Mouse (Mus musculus) thymus, postnatal 10 days (tissue): ENCODE data around the gene A1cf.

Experiments
- DNase-seq, 2 experiments: peaks; one replicate each; pipeline ENCODE4 v3.0.0; 2021; ENCODE audit warnings: low spot score in 2 of 2

Gene A1cf

GRCm38 (mm10) chr19:31953799-31954198 lies 85.2 kb downstream of the A1cf start:
- no peak for DNase-seq

GRCm38 (mm10) chr19:31954267-31954666 lies 85.7 kb downstream of the A1cf start:
- DNase-seq: no peak

DNA sequence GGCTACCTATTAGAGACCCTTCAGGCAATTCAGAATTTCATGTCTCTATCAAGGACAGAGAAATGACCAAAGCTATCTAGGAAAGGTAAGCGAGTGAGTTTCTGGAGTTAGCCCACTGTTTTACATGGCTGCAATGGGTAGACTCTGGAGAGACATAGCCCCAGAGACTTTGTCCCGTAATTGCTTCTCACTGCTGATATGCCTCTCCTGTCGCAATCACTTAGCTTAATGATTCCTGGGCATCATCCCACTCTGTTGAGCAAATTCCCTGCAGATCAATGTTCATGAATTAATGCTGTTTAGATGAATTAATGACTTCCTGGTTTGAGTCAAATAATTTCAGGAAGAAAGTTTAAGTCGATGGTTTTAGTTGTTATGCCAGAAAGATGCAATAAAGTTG lies 86.1 kb downstream of the A1cf start:
- no peak for DNase-seq

GRCm38 (mm10) chr19:31956359-31956758 lies 87.8 kb downstream of the A1cf start:
- DNase-seq: no peak

DNA sequence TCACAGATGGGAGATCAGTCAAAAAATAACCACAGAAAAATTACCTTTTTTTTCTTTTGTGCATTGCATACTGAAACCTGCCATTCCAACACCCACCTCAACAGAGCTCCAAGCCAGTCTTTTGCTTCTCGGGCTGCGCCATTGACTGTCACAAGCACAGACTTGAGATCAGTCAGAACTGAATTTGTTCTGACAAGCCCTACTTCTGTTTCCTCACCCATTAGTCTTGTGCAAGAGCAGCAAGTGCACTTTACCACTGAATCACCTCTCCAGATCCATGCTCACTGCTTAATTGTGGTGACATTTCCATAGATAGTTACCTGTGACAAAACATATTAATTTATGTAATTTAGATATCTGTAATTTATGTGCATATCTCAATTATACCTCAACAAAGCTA lies 91.9 kb downstream of the A1cf start:
- no peak for DNase-seq

DNA sequence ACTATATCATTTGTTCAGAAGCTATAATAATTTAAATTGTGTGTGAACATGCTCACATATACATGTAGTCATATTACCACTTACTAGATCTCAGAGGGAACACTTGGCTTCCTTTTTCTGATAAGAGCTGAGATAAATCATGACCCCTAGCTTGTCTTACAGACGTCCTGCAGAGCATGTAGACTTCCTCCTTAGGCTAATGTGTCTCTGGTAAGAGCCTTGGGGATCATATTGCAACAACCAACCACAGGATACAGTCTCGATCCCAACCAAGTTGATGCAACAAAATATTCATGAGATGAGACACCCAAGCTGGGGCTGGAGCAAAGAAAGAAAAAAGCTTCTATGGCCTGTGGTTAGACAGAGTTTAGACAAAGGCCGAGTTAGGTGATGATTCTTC lies 94.6 kb downstream of the A1cf start:
- no peak for DNase-seq

- DNase-seq: no peak
Measured at GRCm38 (mm10) chr19:31967933-31968532, 99.5 kb downstream of the A1cf start.

DNA sequence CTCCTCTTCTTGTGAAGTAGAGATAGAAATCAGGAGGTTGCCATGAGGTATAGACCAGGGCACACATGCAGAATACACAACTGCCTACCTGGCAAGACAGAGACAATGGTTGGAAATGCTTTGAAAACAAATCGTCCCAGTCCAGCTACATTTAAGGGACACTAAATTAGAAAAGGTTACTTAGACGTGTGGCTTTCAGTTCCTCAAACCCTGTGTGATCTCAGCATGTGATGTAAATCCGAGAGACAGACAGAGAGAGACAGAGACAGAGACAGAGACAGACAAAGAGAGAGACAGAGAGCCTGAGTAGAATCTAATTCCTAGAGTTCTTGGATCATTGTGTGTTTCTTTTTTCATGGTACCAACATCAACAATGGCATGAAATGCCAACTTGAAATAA lies 102.8 kb downstream of the A1cf start:
- DNase-seq: no peak

- DNase-seq: peak; percentile 78 to 92
Measured at GRCm38 (mm10) chr19:31971998-31972397, 103.4 kb downstream of the A1cf start.

- peak in 1 of 2 experiments; percentile 17 for DNase-seq
Measured at GRCm38 (mm10) chr19:31975882-31976281, 107.3 kb downstream of the A1cf start.

DNA sequence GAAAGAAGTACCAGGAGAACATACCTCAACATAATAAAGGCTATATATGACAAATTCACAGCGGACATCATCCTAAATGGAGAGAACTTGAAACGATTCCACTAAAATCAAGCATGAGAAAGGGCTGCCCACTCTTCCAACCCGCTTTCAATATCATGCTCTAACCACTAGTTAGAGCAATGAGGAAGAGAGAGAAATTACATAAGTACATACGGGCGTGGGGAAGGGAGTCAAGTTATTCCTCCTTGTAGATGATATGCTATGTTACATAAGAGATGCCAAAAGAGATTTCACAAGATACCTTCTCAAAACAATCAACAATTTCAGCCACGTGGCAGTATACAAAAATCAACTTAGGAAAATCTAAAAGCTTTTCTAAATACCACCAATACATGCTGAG lies 122.5 kb downstream of the A1cf start:
- DNase-seq: no peak

DNA sequence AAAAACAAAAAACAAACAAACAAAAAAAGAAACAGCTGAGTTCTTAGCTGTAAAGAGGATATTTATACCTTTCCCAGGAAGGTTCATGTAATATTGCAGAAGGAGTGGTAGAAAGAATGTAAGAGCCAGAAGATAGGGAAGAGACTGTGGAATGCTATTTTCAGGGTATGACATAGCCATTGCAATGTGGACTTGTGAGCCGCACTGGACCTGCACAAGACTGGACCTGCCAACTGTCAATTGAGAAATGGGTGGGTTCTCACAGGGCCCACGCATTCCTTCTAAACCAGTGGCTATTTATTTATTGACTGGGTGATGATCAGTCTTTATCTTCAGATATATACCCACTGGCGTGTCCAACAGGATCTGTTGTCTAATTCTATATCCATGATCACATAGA lies 128.4 kb downstream of the A1cf start:
- no peak for DNase-seq
